Mouse (Mus musculus) liver, postnatal 0 days (tissue): ENCODE results near the gene Wdr59.

Experiments used
- CTCF ChIP-seq: sonication (generic); IDR thresholded peaks from 2 replicates; pipeline ENCODE4 v1.5.1; 2016; ENCODE audit warnings: antibody characterized with exemption, low read depth
- EP300 ChIP-seq: IDR thresholded peaks from 2 replicates; pipeline ENCODE4 v1.6.1; 2016; ENCODE audit warnings: antibody characterized with exemption, low read depth, mild to moderate bottlenecking

DNA sequence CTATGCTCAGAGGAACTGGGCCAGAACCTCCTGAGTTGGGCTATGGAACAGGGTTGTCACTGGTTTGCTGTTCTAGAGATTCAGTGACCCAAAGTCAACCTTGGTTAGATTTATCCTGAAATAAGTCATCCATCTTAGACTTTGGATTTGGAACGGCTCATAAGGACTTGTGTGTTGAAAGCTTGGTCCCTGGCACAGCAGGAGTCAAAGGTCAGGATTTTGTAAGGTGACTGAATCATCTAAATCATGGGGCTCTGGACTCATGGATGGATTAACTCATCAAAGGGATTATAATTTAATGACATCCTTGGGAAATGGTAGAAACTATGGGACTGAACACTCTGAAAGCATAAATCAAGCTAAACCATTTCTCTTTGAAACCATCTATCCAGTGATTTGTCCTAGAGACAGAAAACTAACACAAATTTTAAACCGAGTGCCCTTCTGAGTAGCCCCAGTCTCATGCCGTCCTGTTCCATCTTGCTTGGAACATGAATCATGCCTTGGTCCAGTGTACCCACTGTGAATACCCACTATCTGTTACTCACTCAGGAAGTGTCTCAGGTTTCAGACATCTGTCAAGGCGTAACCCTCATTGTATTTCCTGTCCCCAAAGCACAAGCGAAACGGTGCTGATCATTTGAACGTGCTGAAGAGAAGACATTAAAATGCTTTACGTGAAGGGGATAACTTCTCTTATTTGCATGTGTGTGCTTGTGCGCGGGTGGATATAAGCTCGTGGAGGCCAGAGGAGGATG lies 86.6 kb downstream of the Wdr59 start:
- no peak for TF ChIP-seq EP300
- TF ChIP-seq CTCF, result no peak
